Mouse (Mus musculus): ENCODE data around the gene Epha8.

The Epha8 gene

GRCm38 (mm10) chr4:136956751-136957446 lies at the start of gene Epha8:
TSS of gene Epha8 (minus strand) at chr4:136956816.
- no peak for DNase-seq (ENCODE audit: low spot score)

DNA sequence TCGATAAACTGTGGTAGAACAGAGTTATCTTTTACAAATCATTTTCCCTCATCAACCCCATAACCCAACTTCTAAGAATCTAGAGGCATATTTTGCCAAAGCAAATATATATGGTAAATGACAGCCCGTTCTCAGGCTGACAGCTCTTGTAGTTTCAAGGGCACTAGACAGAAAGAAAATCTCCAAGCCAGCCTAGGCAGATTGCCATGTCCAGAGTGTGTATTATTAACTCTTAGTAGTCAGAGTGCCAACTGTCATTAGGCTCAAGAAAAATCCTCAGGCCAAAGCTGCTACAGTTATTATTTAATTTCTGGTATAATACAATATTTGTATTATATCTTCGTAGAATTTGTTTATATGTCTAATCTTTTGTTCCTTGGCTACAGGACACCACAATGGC lies 45.2 kb upstream of the Epha8 start:
- DNase-seq (ENCODE audit: low spot score) = no peak

GRCm38 (mm10) chr4:137001020-137001419 lies 44.4 kb upstream of the Epha8 start:
- DNase-seq (ENCODE audit: low spot score) = no peak

- DNase-seq (ENCODE audit: low spot score) = no peak
Measured at GRCm38 (mm10) chr4:136998371-136998770, 41.8 kb upstream of the Epha8 start.

- DNase-seq (ENCODE audit: low spot score) = no peak
Measured at GRCm38 (mm10) chr4:136997723-136998345, 41.2 kb upstream of the Epha8 start.

DNA sequence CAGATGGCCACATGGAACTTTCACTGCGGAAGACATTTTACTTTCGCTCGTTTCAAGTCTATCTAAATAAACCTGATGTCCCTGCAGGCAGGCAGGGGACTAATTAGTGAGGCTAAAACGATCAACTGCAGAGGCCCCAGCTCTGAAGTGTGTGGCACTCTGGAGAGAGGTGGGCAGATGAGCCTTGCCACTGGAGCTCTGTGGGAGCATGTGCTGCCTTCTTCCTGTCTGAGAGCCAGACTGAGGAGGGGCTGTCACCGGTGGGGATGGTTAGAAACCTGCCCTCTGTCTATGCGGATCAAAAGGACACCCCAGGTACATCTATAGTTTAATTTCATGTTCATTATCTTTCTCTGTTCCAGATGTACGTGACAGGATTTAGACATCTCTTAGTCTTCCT lies 40.3 kb upstream of the Epha8 start:
- DNase-seq (ENCODE audit: low spot score) = no peak

DNA sequence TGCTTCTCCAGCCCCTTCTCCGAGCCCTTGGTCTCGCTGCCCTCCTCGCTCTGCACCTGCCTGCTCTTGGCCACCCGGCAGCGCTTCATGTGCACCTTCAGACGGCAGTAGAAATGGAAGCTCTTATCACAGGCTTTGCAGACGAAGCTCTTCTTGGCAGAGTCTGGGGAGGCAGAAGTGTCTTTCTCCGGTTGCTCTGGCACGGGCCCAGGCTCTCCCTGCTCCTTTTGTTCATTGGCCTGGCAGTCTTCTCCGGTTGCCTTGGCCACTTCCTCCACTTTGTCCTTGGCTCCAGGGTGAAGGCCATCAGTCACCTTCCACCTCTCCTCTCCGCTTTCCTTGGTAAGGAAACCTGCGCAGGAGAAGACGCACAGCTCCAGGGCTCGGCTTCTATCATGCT lies 38.7 kb upstream of the Epha8 start:
- DNase-seq (ENCODE audit: low spot score) = no peak

GRCm38 (mm10) chr4:136981993-136982695 lies 25.5 kb upstream of the Epha8 start:
- no peak for DNase-seq (ENCODE audit: low spot score)

- peak; percentile 75 for DNase-seq (ENCODE audit: low spot score)
Measured at GRCm38 (mm10) chr4:136981347-136981746, 24.7 kb upstream of the Epha8 start.

GRCm38 (mm10) chr4:136980921-136981320 lies 24.3 kb upstream of the Epha8 start:
- no peak for DNase-seq (ENCODE audit: low spot score)

GRCm38 (mm10) chr4:136977244-136977643 lies 20.6 kb upstream of the Epha8 start:
- no peak for DNase-seq (ENCODE audit: low spot score)

GRCm38 (mm10) chr4:136970939-136971338 lies 14.3 kb upstream of the Epha8 start:
- DNase-seq (ENCODE audit: low spot score) = peak; percentile 82

- no peak for DNase-seq (ENCODE audit: low spot score)
Measured at GRCm38 (mm10) chr4:136969503-136970276, 13.1 kb upstream of the Epha8 start.

- no peak for DNase-seq (ENCODE audit: low spot score)
Measured at GRCm38 (mm10) chr4:136969096-136969495, 12.5 kb upstream of the Epha8 start.

DNA sequence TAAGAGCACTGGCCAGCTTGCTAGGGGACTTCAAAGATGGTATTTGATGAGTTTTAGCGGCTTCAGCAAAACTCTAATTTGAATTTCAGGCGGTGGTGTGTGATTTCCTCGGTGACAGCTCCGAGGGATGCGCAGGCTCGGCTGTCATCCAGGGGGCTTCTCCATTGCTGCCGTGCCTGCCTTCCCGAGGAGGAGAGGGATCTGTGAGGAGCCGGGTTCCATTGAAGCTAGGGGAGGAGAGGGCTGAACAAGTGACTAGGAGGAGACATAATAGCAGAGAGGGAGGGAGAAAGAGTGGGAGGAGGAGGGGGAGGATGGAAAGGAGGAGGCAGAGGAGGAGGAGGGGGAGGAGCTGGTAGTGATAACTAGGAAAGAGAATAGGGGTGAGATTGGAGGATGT lies 10.9 kb upstream of the Epha8 start:
- no peak for DNase-seq (ENCODE audit: low spot score)

DNA sequence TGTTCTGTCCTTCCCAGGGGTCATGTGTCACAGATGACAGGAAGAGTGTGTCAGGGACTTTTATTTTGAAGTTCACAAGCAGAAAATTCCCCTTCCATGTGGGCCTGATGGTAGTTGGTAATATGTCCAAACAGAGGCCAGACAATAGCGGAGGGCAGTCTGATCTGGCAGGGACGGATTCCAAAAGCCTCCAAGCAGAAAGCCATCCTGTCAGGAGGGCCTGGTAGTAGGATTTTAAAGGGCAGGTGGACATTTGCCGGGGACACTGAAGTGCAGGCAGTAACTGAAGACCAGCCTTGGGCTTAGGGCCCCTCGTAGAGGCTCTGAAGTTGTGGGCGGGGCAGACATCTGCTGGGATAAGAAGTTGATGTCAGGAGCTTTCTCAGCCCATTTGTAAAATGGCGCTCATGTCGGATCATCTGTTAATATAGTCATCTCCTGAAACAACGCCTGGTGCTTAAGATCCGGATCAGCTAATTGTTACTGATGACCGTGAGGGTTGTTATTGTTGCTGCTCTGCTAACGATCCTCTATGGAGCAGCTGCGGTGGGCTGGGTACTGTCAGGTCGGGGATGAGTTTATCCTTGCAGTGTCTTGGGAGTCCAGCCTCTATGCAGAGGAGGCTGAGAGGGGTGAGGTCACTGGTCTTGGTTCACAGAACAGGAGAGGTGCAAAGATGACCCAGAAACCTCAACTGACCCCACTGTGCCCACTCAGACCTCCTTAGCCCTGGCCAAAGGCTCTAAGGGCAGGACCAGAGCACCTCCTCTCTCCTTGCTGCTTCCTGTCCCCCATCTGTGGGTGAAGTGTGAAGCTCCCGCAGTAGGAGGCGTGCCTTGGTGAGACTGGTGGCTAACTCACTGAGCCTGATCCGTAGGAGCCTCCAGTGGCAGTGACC lies 10.1 kb upstream of the Epha8 start:
- peak; percentile 47 for DNase-seq (ENCODE audit: low spot score)

DNA sequence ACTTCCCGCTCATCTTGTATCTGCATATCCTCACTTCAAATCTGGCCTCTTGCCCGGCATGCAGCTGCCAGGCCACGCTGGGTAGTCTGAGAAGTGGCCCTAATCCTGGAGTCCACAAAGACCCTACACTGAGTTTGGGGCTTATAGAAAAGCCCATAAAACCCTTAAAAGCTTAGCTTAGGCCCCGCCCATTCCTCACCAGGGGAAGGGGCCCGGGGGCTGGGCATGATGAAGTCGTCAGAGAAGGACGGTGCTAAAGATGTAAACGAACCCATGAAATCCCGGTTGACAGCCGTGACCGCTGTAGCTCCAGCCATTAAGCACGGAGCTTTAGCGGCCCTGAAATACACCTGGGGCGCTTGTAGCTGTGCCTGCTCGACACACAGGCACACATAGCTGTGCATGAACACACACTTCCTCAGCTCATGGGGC lies 8.4 kb upstream of the Epha8 start:
- DNase-seq (ENCODE audit: low spot score) = peak; percentile 45

DNA sequence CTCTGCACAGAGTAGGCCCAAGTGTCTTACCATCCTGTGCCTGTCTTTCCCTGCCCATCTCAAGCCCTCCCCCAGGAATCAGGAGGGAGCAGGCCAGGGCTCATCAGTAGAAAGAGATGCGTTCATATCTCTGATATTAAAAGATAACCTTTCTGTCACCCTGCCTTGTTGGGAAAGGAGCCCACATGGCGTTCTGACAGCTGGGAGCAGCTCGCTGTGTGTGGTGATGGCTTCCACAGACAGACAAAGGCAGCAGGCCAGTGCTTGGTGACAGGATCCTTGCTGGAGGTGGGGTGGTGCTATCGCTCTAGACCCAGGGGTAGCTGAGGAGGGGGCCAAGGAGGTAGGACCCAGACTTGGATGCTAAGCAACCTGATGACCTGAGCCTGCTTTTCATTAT lies 5.8 kb upstream of the Epha8 start:
- no peak for DNase-seq (ENCODE audit: low spot score)

DNA sequence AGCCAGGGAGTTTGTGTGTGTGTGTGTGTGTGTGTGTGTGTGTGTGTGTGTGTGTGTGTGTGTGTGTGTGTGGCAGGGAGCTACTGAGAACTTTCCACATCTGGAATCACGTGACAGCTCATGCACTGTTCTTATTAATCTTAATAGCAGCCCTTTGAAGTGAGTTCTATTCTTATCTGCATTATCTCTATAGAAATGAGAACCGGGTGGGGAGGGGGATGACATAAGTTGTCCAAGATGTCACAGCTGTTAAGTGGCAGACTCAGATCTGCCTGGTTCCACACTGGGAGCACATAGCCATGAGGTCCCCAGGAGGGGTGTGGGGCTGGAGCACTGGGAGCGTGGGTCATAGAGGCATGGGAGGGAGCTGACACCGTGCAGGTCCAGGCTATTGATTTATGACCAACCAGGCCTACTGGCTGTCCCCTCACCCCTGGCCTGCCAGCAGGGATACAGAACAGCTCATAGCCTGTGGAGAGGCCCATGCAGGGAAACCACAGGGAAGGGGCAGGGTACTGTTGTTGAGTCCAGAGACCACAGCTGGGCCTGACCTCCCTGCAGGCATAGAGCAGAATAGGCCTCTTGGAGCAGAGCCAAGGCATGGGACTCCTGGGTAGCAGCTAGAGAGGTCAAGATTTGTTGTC lies 5.1 kb upstream of the Epha8 start:
- no peak for DNase-seq (ENCODE audit: low spot score)

DNA sequence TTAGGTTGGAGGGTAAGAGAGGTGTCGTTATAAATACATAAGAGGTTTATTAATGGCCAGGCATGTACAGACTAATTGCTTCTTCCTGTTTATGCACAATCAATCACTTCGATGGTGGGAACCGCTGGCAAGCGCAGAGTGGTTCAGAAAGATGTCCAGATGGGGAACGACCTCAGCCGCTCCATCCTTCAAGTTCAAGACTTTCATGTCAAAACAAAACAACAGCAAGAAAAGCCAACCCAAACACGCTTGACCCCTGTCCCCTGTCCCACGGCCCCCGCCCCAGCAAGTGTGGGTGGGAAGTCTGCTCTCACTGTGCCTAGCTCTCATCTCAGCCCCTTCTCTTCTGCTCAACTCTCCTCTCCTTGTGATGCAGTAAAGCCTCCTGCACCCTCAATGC lies 4.0 kb upstream of the Epha8 start:
- no peak for DNase-seq (ENCODE audit: low spot score)

DNA sequence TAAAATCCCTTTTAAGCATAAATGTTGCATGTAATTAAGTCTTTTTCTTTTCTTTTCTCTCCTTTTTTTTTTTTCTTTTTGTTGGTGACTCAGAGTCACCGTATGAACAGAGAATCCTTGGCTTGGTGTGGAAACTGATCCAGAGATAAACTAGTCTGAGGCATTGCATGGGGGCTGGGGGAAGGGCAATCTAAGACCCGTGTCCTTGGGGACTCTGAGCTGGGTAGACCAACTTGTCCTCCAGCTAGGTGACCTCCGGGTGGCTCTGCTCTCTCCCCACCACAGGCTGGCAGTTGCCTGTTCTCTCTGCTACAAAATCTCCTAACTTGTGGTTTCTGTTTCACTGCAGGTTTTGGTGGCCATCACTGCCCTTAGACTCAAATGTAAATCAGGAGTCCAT lies 3.5 kb upstream of the Epha8 start:
- no peak for DNase-seq (ENCODE audit: low spot score)
